Mouse (Mus musculus) intestine, embryonic 16.5 days (tissue): ENCODE data around the gene Pnmt. TPM values are rescaled to one million over a fixed set of nuclear protein-coding genes. Genes with fewer than 3 reads are reported as not detected.
A peak's percentile ranks its signal among the peaks of the same experiment; 100 is the strongest.

Experiments
- ATAC-seq: fragments of 200-750 bp; cut with Nextera tagmentation; 2 replicates; pipeline ENCODE4 v1.8.0; 2017; ENCODE audit warnings: moderate TSS enrichment, moderate library complexity
- H3K27ac ChIP-seq: fragments of 300-500 bp; sonication (generic); 2 replicates; pipeline ENCODE4 v1.5.1; 2014; ENCODE audit warnings: mild to moderate bottlenecking, low read length
- H3K27me3 ChIP-seq: fragments of 300-500 bp; sonication (generic); replicated peaks from 2 replicates; pipeline ENCODE4 v1.6.1; 2014; ENCODE audit warnings: low read length, control low read depth, mixed read lengths; ENCODE audit not compliant: control insufficient read depth, insufficient read depth
- H3K36me3 ChIP-seq: fragments of 300-500 bp; sonication (generic); 2 replicates; pipeline ENCODE4 v1.6.1; 2014; ENCODE audit warnings: low read length, control low read depth; ENCODE audit not compliant: control insufficient read depth, insufficient read depth
- H3K4me1 ChIP-seq: fragments of 300-500 bp; sonication (generic); 2 replicates; pipeline ENCODE4 v1.6.1; 2014; ENCODE audit warnings: low read length, control low read depth, mixed read lengths; ENCODE audit not compliant: control insufficient read depth, insufficient read depth
- H3K4me2 ChIP-seq: fragments of 300-500 bp; sonication (generic); 2 replicates; pipeline ENCODE4 v1.6.1; 2014; ENCODE audit warnings: low read depth, low read length, control low read depth
- H3K4me3 ChIP-seq: fragments of 300-500 bp; sonication (generic); 2 replicates; pipeline ENCODE4 v1.5.1; 2014; ENCODE audit warnings: mild to moderate bottlenecking, low read length
- H3K9ac ChIP-seq: fragments of 300-500 bp; sonication (generic); 2 replicates; pipeline ENCODE4 v1.6.1; 2014; ENCODE audit warnings: low read depth, low read length
- H3K9me3 ChIP-seq: fragments of 300-500 bp; sonication (generic); 2 replicates; pipeline ENCODE4 v1.6.1; 2016; ENCODE audit warnings: low read length, control low read depth; ENCODE audit not compliant: control insufficient read depth
- WGBS: fragments of 180-500 bp; shearing (Covaris S2); extraction: QIAGEN DNeasy Blood & Tissue Kit; methylation state at CpG from one replicate; pipeline ENCODE4 v1.1.7; 2014; 5-methylcytosine and 5-hydroxymethylcytosine counted together
- polyA plus RNA-seq: library from polyadenylated mRNA; unstranded; fragments of >200 nt; fragmentation: Nextera tagmentation; extraction: Ambion mirVana; gene quantifications from 2 replicates; pipeline ENCODE4 v1.2.1, GENCODE M21; 2015

Pnmt gene
- polyA plus RNA-seq, 1 experiment from 2014 or later, result 0.16 TPM

DNA sequence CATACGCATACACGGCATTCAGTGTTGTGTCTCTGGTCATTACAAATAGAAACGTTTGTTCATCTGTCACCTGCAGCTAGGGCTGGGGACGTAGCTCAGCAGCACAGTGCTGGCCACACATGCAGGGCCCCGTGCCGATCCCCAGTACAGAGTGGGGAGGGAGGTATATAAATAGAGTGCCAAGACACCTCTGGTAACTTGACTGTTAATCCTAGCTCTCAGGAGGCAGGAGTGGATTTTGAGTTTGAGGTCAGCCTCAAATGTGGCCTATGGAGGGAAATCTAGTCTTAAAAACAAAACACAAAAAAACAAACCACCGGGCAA is 18.4 kb upstream of the Pnmt start:
- Histone ChIP-seq H3K9ac (no peak overlapping the region), H3K4me2 (no peak overlapping the region), H3K4me3 (no peak overlapping the region), H3K9me3 (no peaks in the 10 kb centered on the region), H3K27me3 (no peaks in the 10 kb centered on the region), H3K36me3 (no peaks in the 10 kb centered on the region), H3K27ac (no peak overlapping the region), H3K4me1 (peaks cover 4% of the 10 kb centered on the region)
- 79% methylated on average over 7 of the region's 7 CpGs for WGBS
- ATAC-seq, result no peak

GRCm38 (mm10) chr11:98369337-98369736 is 16.9 kb upstream of the Pnmt start:
- H3K4me3 ChIP-seq, result no peak overlapping the region
- no peak overlapping the region for H3K27ac ChIP-seq
- H3K9ac ChIP-seq, result no peak overlapping the region
- 76% methylated on average over 6 of the region's 6 CpGs for WGBS
- H3K36me3 ChIP-seq, result no peaks in the 10 kb centered on the region
- no peak for ATAC-seq
- H3K27me3 ChIP-seq, result no peaks in the 10 kb centered on the region
- H3K4me2 ChIP-seq, result no peak overlapping the region
- H3K9me3 ChIP-seq, result no peaks in the 10 kb centered on the region
- no peaks in the 10 kb centered on the region for H3K4me1 ChIP-seq

DNA sequence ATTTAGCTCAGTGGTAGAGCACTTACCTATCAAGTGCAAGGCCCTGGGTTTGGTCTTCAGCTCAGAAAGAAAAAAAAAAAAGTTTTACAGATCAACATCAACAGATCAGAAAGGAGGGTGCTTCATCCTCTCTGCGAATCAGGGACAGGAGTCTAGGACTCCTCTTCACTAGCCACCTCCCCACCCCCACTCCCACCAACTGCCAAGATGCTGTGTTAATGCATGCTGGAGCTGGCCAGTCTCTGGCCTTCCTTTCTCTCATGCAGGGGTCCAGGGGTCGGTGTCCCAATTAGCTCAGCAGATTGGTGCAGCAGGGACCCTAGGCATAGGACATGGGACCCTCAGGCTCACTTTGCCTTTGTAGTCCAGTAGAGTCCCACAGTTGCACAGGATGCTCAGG is 15.7 kb upstream of the Pnmt start:
- Histone ChIP-seq H3K4me1 (no peaks in the 10 kb centered on the region), H3K27ac (no peak overlapping the region), H3K27me3 (no peaks in the 10 kb centered on the region), H3K9ac (no peak overlapping the region), H3K4me3 (no peak overlapping the region), H3K4me2 (no peak overlapping the region), H3K36me3 (no peaks in the 10 kb centered on the region; the same call in 1 of the 2 replicates), H3K9me3 (no peaks in the 10 kb centered on the region)
- 81% methylated on average over 2 of the region's 2 CpGs for WGBS
- ATAC-seq, result no peak

GRCm38 (mm10) chr11:98371556-98372240 is 14.6 kb upstream of the Pnmt start:
- no peaks in the 10 kb centered on the region for H3K27me3 ChIP-seq
- H3K4me2 ChIP-seq, result no peak overlapping the region
- H3K9me3 ChIP-seq, result no peaks in the 10 kb centered on the region
- H3K4me1 ChIP-seq, result no peaks in the 10 kb centered on the region
- H3K27ac ChIP-seq, result no peak overlapping the region
- no peak overlapping the region for H3K4me3 ChIP-seq
- H3K36me3 ChIP-seq, result peaks cover 2% of the 10 kb centered on the region; the same call in 1 of the 2 replicates
- no peak for ATAC-seq
- no peak overlapping the region for H3K9ac ChIP-seq
- WGBS, result 50% methylated on average over 10 of the region's 10 CpGs

- Histone ChIP-seq H3K4me1 (no peaks in the 10 kb centered on the region), H3K27me3 (no peaks in the 10 kb centered on the region), H3K9ac (no peak overlapping the region), H3K4me2 (no peak overlapping the region), H3K4me3 (no peak overlapping the region), H3K36me3 (peaks cover 7% of the 10 kb centered on the region), H3K27ac (no peak overlapping the region), H3K9me3 (no peaks in the 10 kb centered on the region)
- ATAC-seq, result 0 out of 2 replicates have a peak, but pooled peaks have one; percentile 23
- WGBS, result 11% methylated on average over 2 of the region's 2 CpGs
Observed at GRCm38 (mm10) chr11:98372406-98372805, 13.8 kb upstream of the Pnmt start.

- WGBS, result 84% methylated on average over 6 of the region's 6 CpGs
Observed at GRCm38 (mm10) chr11:98373244-98373643, 13.0 kb upstream of the Pnmt start.

GRCm38 (mm10) chr11:98374266-98374665 is 12.0 kb upstream of the Pnmt start:
- H3K4me2 ChIP-seq, result no peak overlapping the region
- ATAC-seq, result no peak
- no peak overlapping the region for H3K4me3 ChIP-seq
- 83% methylated on average over 8 of the region's 8 CpGs for WGBS
- H3K36me3 ChIP-seq, result peaks cover 7% of the 10 kb centered on the region
- H3K4me1 ChIP-seq, result no peaks in the 10 kb centered on the region
- H3K27me3 ChIP-seq, result no peaks in the 10 kb centered on the region
- H3K9ac ChIP-seq, result no peak overlapping the region
- H3K27ac ChIP-seq, result no peak overlapping the region
- no peaks in the 10 kb centered on the region for H3K9me3 ChIP-seq

More at GRCm38 (mm10) chr11:98373244-98373643, 13.0 kb upstream of the Pnmt start:
- Histone ChIP-seq H3K36me3 (peaks cover 7% of the 10 kb centered on the region), H3K4me3 (no peak overlapping the region), H3K9ac (no peak overlapping the region), H3K9me3 (no peaks in the 10 kb centered on the region), H3K27me3 (no peaks in the 10 kb centered on the region), H3K4me1 (no peaks in the 10 kb centered on the region), H3K4me2 (no peak overlapping the region), H3K27ac (no peak overlapping the region)
- ATAC-seq, result no peak

- 80% methylated on average over 5 of the region's 5 CpGs for WGBS
- H3K27me3 ChIP-seq, result no peaks in the 10 kb centered on the region
- H3K27ac ChIP-seq, result no peak overlapping the region
- no peak overlapping the region for H3K9ac ChIP-seq
- peaks cover 10% of the 10 kb centered on the region for H3K36me3 ChIP-seq
- no peak overlapping the region for H3K4me3 ChIP-seq
- ATAC-seq, result no peak
- no peaks in the 10 kb centered on the region for H3K4me1 ChIP-seq
- H3K9me3 ChIP-seq, result no peaks in the 10 kb centered on the region
- no peak overlapping the region for H3K4me2 ChIP-seq
Observed at GRCm38 (mm10) chr11:98376756-98377155, 9.5 kb upstream of the Pnmt start.

GRCm38 (mm10) chr11:98377787-98378186 is 8.5 kb upstream of the Pnmt start:
- ATAC-seq, result no peak
- Histone ChIP-seq H3K9ac (no peak overlapping the region), H3K27me3 (no peaks in the 10 kb centered on the region), H3K4me2 (no peak overlapping the region), H3K4me3 (no peak overlapping the region), H3K9me3 (no peaks in the 10 kb centered on the region), H3K4me1 (no peaks in the 10 kb centered on the region), H3K36me3 (peaks cover 10% of the 10 kb centered on the region), H3K27ac (no peak overlapping the region)
- WGBS, result 86% methylated on average over 11 of the region's 11 CpGs

DNA sequence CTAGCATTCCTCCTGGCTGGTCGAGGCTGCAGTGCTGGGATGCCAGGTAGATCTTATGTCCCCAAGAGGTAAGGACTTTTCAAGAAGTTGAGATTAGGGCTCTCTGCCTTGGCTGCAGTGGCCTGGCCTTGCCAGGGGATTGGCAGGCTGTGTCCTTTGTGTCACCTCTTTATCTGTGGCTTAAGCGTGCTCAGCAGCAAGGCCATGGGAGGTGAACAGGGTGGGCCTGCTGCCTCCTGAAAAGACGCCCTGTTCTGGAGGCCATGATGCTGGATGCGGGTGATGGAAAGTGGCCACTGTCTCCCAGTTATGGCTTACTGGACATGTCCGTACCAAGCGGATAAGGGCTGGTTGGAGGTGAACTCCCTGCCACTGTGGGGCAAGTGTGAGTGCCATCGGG is 6.9 kb upstream of the Pnmt start:
- Histone ChIP-seq H3K27ac (no peak overlapping the region), H3K4me1 (no peaks in the 10 kb centered on the region), H3K4me2 (no peak overlapping the region), H3K9me3 (no peaks in the 10 kb centered on the region), H3K36me3 (peaks cover 10% of the 10 kb centered on the region), H3K27me3 (no peaks in the 10 kb centered on the region), H3K9ac (no peak overlapping the region), H3K4me3 (no peak overlapping the region)
- WGBS, result 85% methylated on average over 7 of the region's 7 CpGs
- no peak for ATAC-seq
